Mouse (Mus musculus) G1E (cell line): Measurements from ENCODE around the gene Rasa3.

Source experiments
- CTCF ChIP-seq: IDR thresholded peaks from 2 replicates; pipeline ENCODE4 v1.5.1; 2012; ENCODE audit warnings: low read depth, low read length, inconsistent platforms, mixed read lengths
- GATA1 ChIP-seq: IDR thresholded peaks from 2 replicates; pipeline ENCODE4 v1.6.1; 2012; ENCODE audit warnings: borderline replicate concordance, low read length, inconsistent platforms, mixed read lengths
- GATA2 ChIP-seq: IDR thresholded peaks from 2 replicates; pipeline ENCODE4 v1.6.1; 2012; ENCODE audit warnings: low read depth, low read length, inconsistent platforms, borderline replicate concordance
- POLR2AphosphoS5 ChIP-seq: IDR thresholded peaks from 2 replicates; pipeline ENCODE4 v1.6.1; 2012; ENCODE audit warnings: low read depth, low read length, inconsistent platforms; ENCODE audit not compliant: insufficient replicate concordance
- TAL1 ChIP-seq: conservative IDR thresholded peaks from 2 replicates; pipeline ENCODE4 v1.6.1; 2012; ENCODE audit warnings: low read depth, low read length, inconsistent platforms, mixed read lengths

GRCm38 (mm10) chr8:13644932-13645676 lies 32.3 kb downstream of the Rasa3 start:
- TF ChIP-seq CTCF (no peak), GATA1 (no peak), POLR2AphosphoS5 (no peak), GATA2 (no peak), TAL1 (no peak)
